Mouse (Mus musculus) lung, embryonic 15.5 days (tissue): ENCODE results near the gene Farp2. TPM values are rescaled to one million over a fixed set of nuclear protein-coding genes. Genes with fewer than 3 reads are reported as not detected.
"Not testable (repeated sequence)": the region's sequence is repeated elsewhere in the genome, so short reads cannot be mapped to it uniquely, and the experiment has no call there.

Source experiments
- ATAC-seq: fragments of 200-750 bp; cut with Nextera tagmentation; 2 replicates; pipeline ENCODE4 v1.8.0; 2017; ENCODE audit warnings: moderate number of reproducible peaks, borderline replicate concordance; ENCODE audit not compliant: low FRiP score, low TSS enrichment; ENCODE audit errors: extremely low read depth
- H3K27ac ChIP-seq: fragments of 300-500 bp; sonication (generic); 2 replicates; pipeline ENCODE4 v1.5.1; 2015; ENCODE audit warnings: moderate library complexity, mild to moderate bottlenecking, inconsistent platforms
- H3K27me3 ChIP-seq: fragments of 300-500 bp; sonication (generic); 2 replicates; pipeline ENCODE4 v1.6.1; 2015; ENCODE audit warnings: inconsistent platforms
- H3K36me3 ChIP-seq: fragments of 300-500 bp; sonication (generic); 2 replicates; pipeline ENCODE4 v1.6.1; 2015; ENCODE audit warnings: inconsistent platforms
- H3K4me1 ChIP-seq: fragments of 300-500 bp; sonication (generic); 2 replicates; pipeline ENCODE4 v1.6.1; 2015; ENCODE audit warnings: inconsistent platforms
- H3K4me2 ChIP-seq: fragments of 300-500 bp; sonication (generic); 2 replicates; pipeline ENCODE4 v1.6.1; 2015; ENCODE audit warnings: inconsistent platforms, mild to moderate bottlenecking, moderate library complexity
- H3K4me3 ChIP-seq: fragments of 300-500 bp; sonication (generic); 2 replicates; pipeline ENCODE4 v1.5.1; 2015; ENCODE audit warnings: mild to moderate bottlenecking, inconsistent platforms
- H3K9ac ChIP-seq: fragments of 300-500 bp; sonication (generic); 2 replicates; pipeline ENCODE4 v1.6.1; 2015; ENCODE audit warnings: inconsistent platforms
- H3K9me3 ChIP-seq: fragments of 300-500 bp; sonication (generic); 2 replicates; pipeline ENCODE4 v1.6.1; 2016; ENCODE audit warnings: inconsistent platforms
- WGBS: fragments of 180-500 bp; shearing (Covaris S2); methylation state at CpG from one replicate; pipeline ENCODE4 v1.1.7; 2015; 5-methylcytosine and 5-hydroxymethylcytosine counted together
- polyA plus RNA-seq: library from polyadenylated mRNA; unstranded; fragments of >200 nt; fragmentation: Nextera tagmentation; extraction: Ambion mirVana; gene quantifications from 2 replicates; pipeline ENCODE4 v1.2.1, GENCODE M21; 2015

The Farp2 gene
- polyA plus RNA-seq, 1 experiment from 2014 or later = 6.3 TPM

- not testable (repeated sequence) for H3K9ac ChIP-seq, H3K4me2 ChIP-seq, H3K27ac ChIP-seq, H3K27me3 ChIP-seq, H3K4me3 ChIP-seq, ATAC-seq, H3K9me3 ChIP-seq
- Histone ChIP-seq H3K4me1 (peaks cover 23% of the 10 kb centered on the region), H3K36me3 (peaks cover 39% of the 10 kb centered on the region)
- 39% methylated on average over 1 of the region's 1 CpGs for WGBS
These were observed 3.3 kb upstream of the Farp2 start for GRCm38 (mm10) chr1:93508576-93508975.

- Histone ChIP-seq H3K36me3 (peaks cover 13% of the 10 kb centered on the region), H3K4me2 (peak overlapping the region; percentile 70), H3K4me1 (peaks cover 23% of the 10 kb centered on the region), H3K9ac (peak overlapping the region; percentile 60), H3K9me3 (no peaks in the 10 kb centered on the region), H3K27ac (peak overlapping the region; percentile 59), H3K27me3 (no peaks in the 10 kb centered on the region), H3K4me3 (peak overlapping the region; percentile 65)
- WGBS = 1% methylated on average over 15 of the region's 15 CpGs
- ATAC-seq = no peak; the same call in 1 of the 2 replicates
These were observed 442 bp downstream of the Farp2 start for GRCm38 (mm10) chr1:93512351-93512690.

GRCm38 (mm10) chr1:93513221-93513620 lies 1.3 kb downstream of the Farp2 start:
- Histone ChIP-seq H3K27me3 (no peaks in the 10 kb centered on the region), H3K36me3 (peaks cover 9% of the 10 kb centered on the region), H3K4me2 (peak overlapping the region; percentile 70), H3K4me1 (peaks cover 23% of the 10 kb centered on the region), H3K27ac (no peak overlapping the region), H3K4me3 (peak overlapping the region; percentile 65), H3K9ac (peak overlapping the region; percentile 7; the same call in 1 of the 2 replicates), H3K9me3 (no peaks in the 10 kb centered on the region)
- ATAC-seq = no peak
- WGBS = 75% methylated on average over 14 of the region's 14 CpGs

DNA sequence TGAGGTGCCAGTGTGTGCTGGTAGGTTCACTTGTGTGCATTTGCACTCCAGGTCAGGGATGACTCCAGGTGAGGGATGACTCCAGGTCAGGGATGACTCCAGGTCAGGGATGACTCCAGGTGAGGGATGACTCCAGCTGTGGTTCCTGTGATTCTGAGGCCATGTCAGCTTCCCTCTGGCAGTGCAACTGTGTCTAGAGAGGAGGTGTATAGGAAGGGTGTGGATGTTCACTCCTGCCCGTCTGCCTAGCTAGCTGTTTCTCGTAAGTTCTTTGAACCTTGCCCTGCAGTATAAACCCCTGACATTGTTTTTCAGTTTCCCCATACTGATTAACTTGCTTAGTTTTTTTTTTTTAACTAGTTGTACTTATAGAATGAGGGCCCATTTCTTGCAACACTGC lies 9.6 kb downstream of the Farp2 start:
- Histone ChIP-seq H3K27ac (no peak overlapping the region), H3K4me1 (peaks cover 4% of the 10 kb centered on the region; the same call in 1 of the 2 replicates), H3K9ac (no peak overlapping the region), H3K4me2 (no peak overlapping the region), H3K36me3 (no peaks in the 10 kb centered on the region), H3K4me3 (no peak overlapping the region), H3K27me3 (no peaks in the 10 kb centered on the region), H3K9me3 (no peaks in the 10 kb centered on the region)
- 86% methylated on average over 2 of the region's 2 CpGs for WGBS
- no peak for ATAC-seq

DNA sequence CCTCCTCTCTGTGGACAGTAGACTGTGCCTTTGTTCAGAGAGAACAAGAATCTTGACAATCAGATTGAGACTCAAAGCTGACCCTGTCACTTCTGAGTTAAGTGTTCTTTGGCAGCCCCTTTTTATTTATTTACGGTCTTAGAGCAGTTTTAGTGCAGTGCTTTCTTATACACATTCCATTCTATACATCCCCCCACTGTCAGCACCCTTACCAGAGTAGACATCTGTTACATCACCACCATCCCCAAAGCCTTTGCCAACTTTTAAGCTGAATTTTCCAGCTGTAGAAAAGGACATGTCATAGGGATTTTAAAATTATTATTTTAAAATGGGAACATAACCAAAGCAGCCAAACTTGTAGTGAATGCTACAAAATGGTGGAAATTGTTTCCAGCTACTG lies 10.4 kb downstream of the Farp2 start:
- H3K4me1 ChIP-seq = peaks cover 4% of the 10 kb centered on the region; the same call in 1 of the 2 replicates
- H3K27me3 ChIP-seq = no peaks in the 10 kb centered on the region
- no peak overlapping the region for H3K4me2 ChIP-seq
- H3K36me3 ChIP-seq = no peaks in the 10 kb centered on the region
- no peak overlapping the region for H3K4me3 ChIP-seq
- 44% methylated on average over 1 of the region's 1 CpGs for WGBS
- ATAC-seq = peak; percentile 75; the same call in 1 of the 2 replicates
- H3K9me3 ChIP-seq = no peaks in the 10 kb centered on the region
- 0 out of 2 replicates have a peak overlapping the region, but pooled peaks have one; percentile 53 for H3K27ac ChIP-seq
- H3K9ac ChIP-seq = no peak overlapping the region

DNA sequence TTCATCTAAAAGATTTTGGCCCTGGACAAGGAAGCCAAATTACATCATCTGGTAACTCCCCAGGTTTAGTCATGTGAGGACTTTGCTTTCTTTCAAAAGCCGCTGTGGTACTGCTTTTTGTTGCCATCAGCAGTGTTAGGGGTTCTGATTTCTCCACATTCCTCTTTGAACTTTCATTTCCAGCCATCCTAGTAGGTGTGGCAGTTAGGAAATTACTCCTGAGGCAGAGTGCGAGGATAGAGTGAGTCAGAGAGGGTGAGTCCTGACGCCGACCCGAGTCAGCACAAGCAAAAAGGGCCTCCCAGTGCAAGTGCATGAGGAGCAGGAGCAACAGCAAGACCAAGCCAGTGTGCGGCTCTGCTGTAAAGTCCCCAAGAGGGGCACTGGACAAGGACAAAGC lies 17.9 kb downstream of the Farp2 start:
- H3K27me3 ChIP-seq = no peaks in the 10 kb centered on the region
- WGBS = 86% methylated on average over 6 of the region's 6 CpGs
- no peak overlapping the region for H3K27ac ChIP-seq
- H3K4me3 ChIP-seq = no peak overlapping the region
- H3K9ac ChIP-seq = no peak overlapping the region
- no peaks in the 10 kb centered on the region for H3K4me1 ChIP-seq
- no peaks in the 10 kb centered on the region for H3K9me3 ChIP-seq
- peaks cover 3% of the 10 kb centered on the region; the same call in 1 of the 2 replicates for H3K36me3 ChIP-seq
- ATAC-seq = no peak
- H3K4me2 ChIP-seq = no peak overlapping the region

DNA sequence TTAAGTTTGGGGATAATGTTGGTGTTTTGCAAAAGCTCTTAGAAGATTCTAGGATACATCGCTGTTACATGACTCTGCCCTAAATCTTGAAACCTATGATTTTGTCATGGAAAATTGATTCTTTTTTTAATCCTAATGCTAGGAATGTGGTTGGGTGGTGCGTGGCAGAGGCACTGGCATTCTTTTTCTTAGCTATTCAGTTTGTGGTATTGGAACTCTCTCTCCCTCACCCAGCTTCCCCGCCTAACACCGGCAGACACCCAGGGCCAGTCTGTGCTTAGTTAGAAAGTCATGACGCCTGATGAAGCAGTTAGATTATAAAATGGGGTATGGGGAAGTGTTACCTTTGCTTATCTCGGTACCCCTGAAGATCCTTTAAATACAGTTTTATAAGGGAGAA lies 25.3 kb downstream of the Farp2 start:
- no peak overlapping the region for H3K4me3 ChIP-seq
- no peaks in the 10 kb centered on the region for H3K4me1 ChIP-seq
- no peak overlapping the region for H3K4me2 ChIP-seq
- peaks cover 3% of the 10 kb centered on the region; the same call in 1 of the 2 replicates for H3K36me3 ChIP-seq
- H3K27me3 ChIP-seq = no peaks in the 10 kb centered on the region
- WGBS = 86% methylated on average over 6 of the region's 6 CpGs
- no peak overlapping the region for H3K27ac ChIP-seq
- ATAC-seq = no peak
- no peak overlapping the region for H3K9ac ChIP-seq
- H3K9me3 ChIP-seq = no peaks in the 10 kb centered on the region

- no peak overlapping the region for H3K9ac ChIP-seq
- H3K4me2 ChIP-seq = no peak overlapping the region
- WGBS = 66% methylated on average over 2 of the region's 2 CpGs
- no peaks in the 10 kb centered on the region for H3K36me3 ChIP-seq
- no peaks in the 10 kb centered on the region for H3K4me1 ChIP-seq
- no peak overlapping the region for H3K4me3 ChIP-seq
- no peak overlapping the region for H3K27ac ChIP-seq
- no peaks in the 10 kb centered on the region for H3K9me3 ChIP-seq
- ATAC-seq = no peak
- H3K27me3 ChIP-seq = no peaks in the 10 kb centered on the region
These were observed 31.3 kb downstream of the Farp2 start for GRCm38 (mm10) chr1:93543196-93543595.

GRCm38 (mm10) chr1:93547286-93547685 lies 35.4 kb downstream of the Farp2 start:
- Histone ChIP-seq H3K9me3 (no peaks in the 10 kb centered on the region), H3K27me3 (no peaks in the 10 kb centered on the region), H3K36me3 (no peaks in the 10 kb centered on the region), H3K4me2 (no peak overlapping the region), H3K4me3 (no peak overlapping the region), H3K9ac (no peak overlapping the region), H3K4me1 (no peaks in the 10 kb centered on the region), H3K27ac (no peak overlapping the region)
- WGBS = 84% methylated on average over 1 of the region's 1 CpGs
- no peak for ATAC-seq

GRCm38 (mm10) chr1:93551427-93551826 lies 39.5 kb downstream of the Farp2 start:
- 75% methylated on average over 5 of the region's 5 CpGs for WGBS
- Histone ChIP-seq H3K4me3 (no peak overlapping the region), H3K9me3 (no peaks in the 10 kb centered on the region)

DNA sequence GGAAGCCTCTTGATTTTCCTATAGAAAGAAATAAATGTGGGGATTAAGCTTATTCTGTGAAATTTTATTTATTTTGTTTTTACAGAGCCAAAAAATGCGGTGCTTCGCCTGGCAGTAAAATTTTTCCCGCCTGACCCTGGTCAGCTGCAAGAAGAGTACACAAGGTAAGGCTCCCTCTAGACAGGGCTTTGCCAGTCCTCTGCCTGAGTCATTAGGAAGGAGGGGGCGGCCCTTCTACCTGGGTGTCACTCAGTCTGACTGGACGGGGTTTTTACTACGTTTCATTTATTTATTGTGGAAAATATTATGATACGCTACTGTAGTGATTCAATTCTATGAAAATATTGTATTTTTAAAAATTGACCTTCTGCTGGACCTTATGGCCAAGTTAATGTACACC lies 51.3 kb downstream of the Farp2 start:
- Histone ChIP-seq H3K27ac (no peak overlapping the region), H3K9ac (no peak overlapping the region), H3K4me2 (no peak overlapping the region), H3K4me3 (no peak overlapping the region), H3K36me3 (no peaks in the 10 kb centered on the region), H3K4me1 (no peaks in the 10 kb centered on the region), H3K9me3 (no peaks in the 10 kb centered on the region), H3K27me3 (no peaks in the 10 kb centered on the region)
- 74% methylated on average over 7 of the region's 7 CpGs for WGBS
- no peak for ATAC-seq

More at GRCm38 (mm10) chr1:93551427-93551826, 39.5 kb downstream of the Farp2 start:
- Histone ChIP-seq H3K27me3 (no peaks in the 10 kb centered on the region), H3K36me3 (no peaks in the 10 kb centered on the region), H3K4me1 (no peaks in the 10 kb centered on the region), H3K27ac (no peak overlapping the region), H3K9ac (no peak overlapping the region), H3K4me2 (no peak overlapping the region)
- no peak for ATAC-seq

GRCm38 (mm10) chr1:93563649-93564048 lies 51.8 kb downstream of the Farp2 start:
- Histone ChIP-seq H3K4me1 (no peaks in the 10 kb centered on the region), H3K9me3 (no peaks in the 10 kb centered on the region), H3K27me3 (no peaks in the 10 kb centered on the region), H3K9ac (no peak overlapping the region), H3K27ac (no peak overlapping the region), H3K36me3 (no peaks in the 10 kb centered on the region), H3K4me3 (no peak overlapping the region), H3K4me2 (no peak overlapping the region)
- 37% methylated on average over 1 of the region's 1 CpGs for WGBS
- no peak for ATAC-seq

- no peak overlapping the region for H3K9ac ChIP-seq
- no peak overlapping the region for H3K4me2 ChIP-seq
- H3K4me1 ChIP-seq = no peaks in the 10 kb centered on the region
- no peak for ATAC-seq
- no peaks in the 10 kb centered on the region for H3K9me3 ChIP-seq
- 85% methylated on average over 3 of the region's 3 CpGs for WGBS
- no peak overlapping the region for H3K27ac ChIP-seq
- H3K36me3 ChIP-seq = peaks cover 3% of the 10 kb centered on the region; the same call in 1 of the 2 replicates
- no peak overlapping the region for H3K4me3 ChIP-seq
- H3K27me3 ChIP-seq = no peaks in the 10 kb centered on the region
These were observed 52.9 kb downstream of the Farp2 start for GRCm38 (mm10) chr1:93564781-93565180.
